Mouse (Mus musculus) E14TG2a.4 (cell line): ENCODE results near the gene Sgms1.

Source experiments
- CTCF ChIP-seq: conservative IDR thresholded peaks from 2 replicates; pipeline ENCODE4 v1.5.1; 2014; ENCODE audit warnings: low read length
- POU5F1 ChIP-seq: IDR thresholded peaks from 2 replicates; pipeline ENCODE4 v1.6.1; 2014; ENCODE audit warnings: low read length, borderline replicate concordance

DNA sequence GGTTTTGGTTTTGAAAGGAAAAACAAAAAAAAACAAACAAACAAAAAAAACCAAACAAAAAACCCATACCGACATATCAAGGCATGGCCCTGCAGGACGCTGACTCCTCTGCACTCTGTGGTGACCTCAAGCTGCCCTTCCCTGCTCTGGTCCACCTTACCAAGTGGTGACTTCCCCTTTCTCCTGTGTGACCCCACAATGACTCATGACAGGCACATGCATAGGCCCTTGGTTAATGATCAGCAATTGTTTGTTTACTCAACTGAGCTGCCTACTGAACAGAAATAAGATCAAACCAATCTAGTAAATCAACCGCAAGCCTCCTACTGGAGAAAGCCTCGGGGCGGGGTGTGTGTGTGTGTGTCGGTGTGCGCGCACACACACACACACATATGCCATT, 112.7 kb downstream of the Sgms1 start:
- TF ChIP-seq CTCF = no peak
- TF ChIP-seq POU5F1 = no peak
